Comparison of ENCODE assay signal across 27 mouse cellular contexts in genomic region chr14:12107991-12108390, GRCm38 (mm10).
DNase-seq lines count a peak whose midpoint lies in the region; ATAC-seq and TF ChIP-seq lines count a peak whose summit lies in the region.
"Had no signal": no experiment of that assay in that cellular context is flagged by ENCODE, and none has a peak within 500 bp of the region (broad histone marks: within the 10 kb centered on the region; RNA-seq: fewer than 3 reads in every experiment).

No protein-coding gene starts in this region.

- no peak overlapping the region for H3K4me3 ChIP-seq in gastrocnemius, adult 2 months
- no peak overlapping the region for H3K4me3 ChIP-seq in lung, postnatal 0 days (ENCODE audit: low read depth, low read length)
- no peak overlapping the region for H3K4me3 ChIP-seq in lung, adult 2 months (replicated peaks; ENCODE audit: extremely low read depth, low read depth, low read length)
- H3K4me3 ChIP-seq in ES-E14 (ENCODE audit: insufficient read depth in 1 of 2, low read depth in 1 of 2, low read length in 2 of 2, poor library complexity in 1 of 2, severe bottlenecking in 1 of 2): no peak overlapping the region
- H3K4me3 ChIP-seq: forebrain, embryonic 13.5 days; heart, embryonic 13.5 days; limb, embryonic 10.5 days; liver, embryonic 15.5 days; megakaryocyte, embryonic 14.5 days; midbrain, embryonic 15.5 days; neural tube, embryonic 12.5 days had no signal

- 49% methylated on average over 7 of the region's 7 CpGs for WGBS in lung, postnatal 0 days
- 40% methylated on average over 7 of the region's 7 CpGs for WGBS in lung, adult 2 months

- no peak for TF ChIP-seq EP300 in lung, postnatal 0 days (IDR thresholded peaks at IDR 0.05)

- DNase-seq in gastrocnemius, adult 2 months: no peak
- DNase-seq in gastrocnemius, adult 8-10 months (ENCODE audit: low spot score in 2 of 2): no peak
- DNase-seq in kidney, adult 9 months: peak; percentile 33
- DNase-seq in kidney, postnatal 10 days: no peak
- no peak for DNase-seq in lung, postnatal 0 days (ENCODE audit: low spot score)
- DNase-seq in lung, adult 2 months: no peak
- DNase-seq in ES-E14 (ENCODE audit: low read depth, low spot score): peak; percentile 40
- no peak for DNase-seq in ovary, postnatal 36 days (ENCODE audit: low spot score)
- DNase-seq: adrenal gland, adult 2 months; cerebellum, adult 11-12 months; cerebellum, postnatal 14 days; embryo, embryonic 11 days; gastrocnemius, postnatal 10 days; liver; lung, postnatal 14 days; retina, postnatal 1 day; right cerebral cortex, postnatal 25 days; spleen, adult 18-20 months had no signal

- no peak overlapping the region for H3K9ac ChIP-seq in lung, postnatal 0 days (replicated peaks; ENCODE audit: low read depth)
- no peak overlapping the region for H3K9ac ChIP-seq in ES-E14 (ENCODE audit: insufficient read depth, low read depth, low read length, poor library complexity, severe bottlenecking)
- H3K9ac ChIP-seq: forebrain, embryonic 13.5 days; heart, embryonic 13.5 days; hindbrain, embryonic 14.5 days; liver, embryonic 15.5 days; midbrain, embryonic 15.5 days; neural tube, embryonic 12.5 days had no signal

- no peaks in the 10 kb centered on the region for H3K36me3 ChIP-seq in lung, postnatal 0 days (ENCODE audit: insufficient read depth, low read length)
- peaks cover 8% of the 10 kb centered on the region; the same call in 1 of the 2 replicates for H3K36me3 ChIP-seq in ES-E14 (ENCODE audit: control insufficient read depth, insufficient read depth, low read length, poor library complexity, severe bottlenecking)
- H3K36me3 ChIP-seq: heart, embryonic 13.5 days; liver, embryonic 15.5 days; midbrain, embryonic 15.5 days; neural tube, embryonic 12.5 days had no signal

- no peaks in the 10 kb centered on the region for H3K9me3 ChIP-seq in lung, postnatal 0 days (ENCODE audit: low read length)
- no peaks in the 10 kb centered on the region for H3K9me3 ChIP-seq in ES-E14 (ENCODE audit: control insufficient read depth, insufficient read depth, low read depth, low read length)
- H3K9me3 ChIP-seq: forebrain, embryonic 13.5 days; heart, embryonic 13.5 days; limb, embryonic 10.5 days; liver, embryonic 15.5 days; megakaryocyte, embryonic 14.5 days; midbrain, embryonic 15.5 days; neural tube, embryonic 12.5 days had no signal

- in situ Hi-C loops in ES-E14 (cut with MboI; ENCODE audit: low sequenced_read_pairs in 2 of 2, unreplicated experiment in 2 of 2): no loop called here

- H3K27ac ChIP-seq in gastrocnemius, adult 2 months: peak overlapping the region; percentile 74
- peak overlapping the region; percentile 2; the same call in 1 of the 2 replicates for H3K27ac ChIP-seq in lung, postnatal 0 days (ENCODE audit: low read length)
- peak overlapping the region; percentile 87 for H3K27ac ChIP-seq in ES-E14 (ENCODE audit: insufficient read depth, low read depth, low read length, poor library complexity, severe bottlenecking)
- H3K27ac ChIP-seq: forebrain, embryonic 13.5 days; heart, embryonic 13.5 days; hindbrain, embryonic 14.5 days; limb, embryonic 10.5 days; liver, embryonic 15.5 days; midbrain, embryonic 15.5 days; neural tube, embryonic 12.5 days had no signal

- H3K4me2 ChIP-seq in lung, postnatal 0 days (replicated peaks; ENCODE audit: low read depth, low read length): no peak overlapping the region
- H3K4me2 ChIP-seq: forebrain, embryonic 13.5 days; heart, embryonic 13.5 days; hindbrain, embryonic 14.5 days; liver, embryonic 15.5 days; midbrain, embryonic 15.5 days; neural tube, embryonic 12.5 days had no signal

- no peak for TF ChIP-seq POLR2A in lung, adult 2 months (IDR thresholded peaks at IDR 0.05; ENCODE audit: borderline replicate concordance, extremely low read depth, low read depth, low read length)

- H3K4me1 ChIP-seq in lung, postnatal 0 days (ENCODE audit: insufficient read depth, low read depth, low read length): peaks cover 5% of the 10 kb centered on the region
- H3K4me1 ChIP-seq in lung, adult 2 months (ENCODE audit: control insufficient read depth, insufficient read depth, low read length): peaks cover 14% of the 10 kb centered on the region
- peaks cover 5 to 12% of the 10 kb centered on the region in 2 experiments; a peak in 3 of 4 replicates for H3K4me1 ChIP-seq in ES-E14 (ENCODE audit: control insufficient read depth in 2 of 2, insufficient read depth in 2 of 2, low read length in 2 of 2, poor library complexity in 1 of 2)
- H3K4me1 ChIP-seq: neural tube, embryonic 12.5 days had no signal

- no peaks in the 10 kb centered on the region for H3K27me3 ChIP-seq in lung, postnatal 0 days (replicated peaks; ENCODE audit: insufficient read depth, low read length)
- H3K27me3 ChIP-seq: forebrain, embryonic 13.5 days; heart, embryonic 13.5 days; liver, embryonic 15.5 days; megakaryocyte, embryonic 14.5 days; midbrain, embryonic 15.5 days; neural tube, embryonic 12.5 days had no signal

- TF ChIP-seq CTCF in gastrocnemius, adult 2 months (IDR thresholded peaks at IDR 0.05): no peak
- TF ChIP-seq CTCF in lung, postnatal 0 days (IDR thresholded peaks at IDR 0.05): no peak
- TF ChIP-seq CTCF in lung, adult 2 months (IDR thresholded peaks at IDR 0.05; ENCODE audit: insufficient read depth, low read length): no peak

- no peak for ATAC-seq in lung, postnatal 0 days
- ATAC-seq: forebrain, embryonic 13.5 days; inflammation-experienced regulatory T-cells, adult 6 months; midbrain, embryonic 15.5 days had no signal

- intact Hi-C loops in gastrocnemius, adult 2 months (cut with DNase I): no loop called here

TF ChIP-seq in ES-E14, 5 proteins besides CTCF, POLR2A, EP300 and RAD21:
- TF ChIP-seq ZNF384 (IDR thresholded peaks at IDR 0.05; ENCODE audit: low read depth, low read length) (no peak), HCFC1 (IDR thresholded peaks at IDR 0.05; ENCODE audit: borderline replicate concordance, insufficient read depth, low read length) (no peak), MAFK (IDR thresholded peaks at IDR 0.05; ENCODE audit: insufficient read depth, low read depth, low read length) (no peak), ZC3H11A (IDR thresholded peaks at IDR 0.05; ENCODE audit: borderline replicate concordance, low read depth, low read length) (no peak)

Comparison
In these comparisons a context has a peak if more than half of its experiments do, and no peak if none do; other contexts are left out.
1. DNase-seq: peak in kidney, adult 9 months (single experiment) and ES-E14 (single experiment); none in gastrocnemius, adult 2 months (single experiment), gastrocnemius, adult 8-10 months (0 of 2), kidney, postnatal 10 days (single experiment), lung, postnatal 0 days (single experiment), lung, adult 2 months (single experiment) and ovary, postnatal 36 days (single experiment).
2. H3K27ac ChIP-seq: peak in every context shown above with its lines; median percentile 87 in ES-E14; 74 in gastrocnemius, adult 2 months; 2 in lung, postnatal 0 days.